Comparison of ENCODE assay signal across 8 mouse cellular contexts in the genomic region with DNA sequence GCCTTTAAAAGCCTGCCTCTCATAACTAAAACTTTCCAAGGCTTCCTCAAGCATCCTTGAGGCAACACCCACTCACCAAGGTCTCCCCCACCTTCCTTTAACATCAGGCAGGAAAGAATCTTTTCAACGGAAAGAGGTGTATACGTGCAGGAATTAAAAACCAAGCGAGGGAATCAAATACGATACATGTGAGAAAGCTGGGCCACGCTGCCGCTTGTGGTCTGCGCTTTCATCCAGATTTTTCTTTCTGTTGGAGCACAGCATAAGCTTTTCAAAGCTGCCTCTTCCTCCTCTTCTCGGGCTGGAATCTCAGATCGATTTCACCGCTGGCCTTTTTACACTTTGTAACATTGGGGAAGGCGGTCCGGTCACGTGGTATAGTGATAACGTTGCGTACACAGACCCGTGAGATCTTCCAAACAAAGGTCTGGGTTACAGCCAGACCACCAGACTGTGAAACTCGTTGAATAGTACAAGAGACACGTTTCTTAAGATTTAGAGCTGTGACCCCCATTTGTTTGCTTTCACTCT.
A peak's percentile ranks its signal among the peaks of the same experiment; 100 is the strongest.
DNase-seq lines count a peak whose midpoint lies in the region; ATAC-seq and TF ChIP-seq lines count a peak whose summit lies in the region.

No protein-coding gene starts in this region.

- H3K9ac ChIP-seq in forebrain, embryonic 13.5 days: 0 out of 2 replicates have a peak overlapping the region, but pooled peaks have one; percentile 32
- H3K9ac ChIP-seq in kidney, embryonic 15.5 days: 0 out of 2 replicates have a peak overlapping the region, but pooled peaks have one; percentile 18

- peak overlapping the region; percentile 54 for H3K4me2 ChIP-seq in forebrain, embryonic 13.5 days
- peak overlapping the region; percentile 61 for H3K4me2 ChIP-seq in kidney, embryonic 15.5 days

- no peak for TF ChIP-seq CTCF in thymus, adult 2 months (IDR thresholded peaks at IDR 0.05; ENCODE audit: borderline replicate concordance, control insufficient read depth, extremely low read depth, insufficient read depth, low read length, poor library complexity)

- WGBS in thymus, adult 2 months: 25% methylated on average over 18 of the region's 18 CpGs
- WGBS in forebrain, embryonic 13.5 days: 44% methylated on average over 18 of the region's 18 CpGs
- 18% methylated on average over 18 of the region's 18 CpGs for WGBS in kidney, embryonic 15.5 days

- H3K4me1 ChIP-seq in thymus, adult 2 months (replicated peaks; ENCODE audit: control insufficient read depth, insufficient read depth, low read length): peaks cover 4% of the 10 kb centered on the region
- peaks cover 10% of the 10 kb centered on the region; the same call in 1 of the 2 replicates for H3K4me1 ChIP-seq in forebrain, embryonic 13.5 days
- peaks cover 9% of the 10 kb centered on the region for H3K4me1 ChIP-seq in kidney, embryonic 15.5 days

- no peaks in the 10 kb centered on the region for H3K27me3 ChIP-seq in thymus, adult 2 months (ENCODE audit: control insufficient read depth, insufficient read depth, low read length)
- H3K27me3 ChIP-seq in forebrain, embryonic 13.5 days: peaks cover 10% of the 10 kb centered on the region; the same call in 1 of the 2 replicates
- H3K27me3 ChIP-seq in kidney, embryonic 15.5 days: no peaks in the 10 kb centered on the region

- H3K9me3 ChIP-seq in forebrain, embryonic 13.5 days (replicated peaks): no peaks in the 10 kb centered on the region
- no peaks in the 10 kb centered on the region for H3K9me3 ChIP-seq in kidney, embryonic 15.5 days (replicated peaks)

- H3K36me3 ChIP-seq in thymus, adult 2 months (ENCODE audit: control insufficient read depth, insufficient read depth, low read length): no peaks in the 10 kb centered on the region
- H3K36me3 ChIP-seq in forebrain, embryonic 13.5 days (ENCODE audit: poor library complexity, severe bottlenecking): no peaks in the 10 kb centered on the region
- H3K36me3 ChIP-seq in kidney, embryonic 15.5 days: no peaks in the 10 kb centered on the region

- peak overlapping the region; percentile 4; the same call in 1 of the 2 replicates for H3K27ac ChIP-seq in thymus, adult 2 months (ENCODE audit: control insufficient read depth, insufficient read depth, low read length)
- H3K27ac ChIP-seq in forebrain, embryonic 13.5 days: no peak overlapping the region
- peak overlapping the region; percentile 52 for H3K27ac ChIP-seq in kidney, embryonic 15.5 days

- no peak for TF ChIP-seq POLR2A in thymus, adult 2 months (IDR thresholded peaks at IDR 0.05; ENCODE audit: control insufficient read depth, extremely low read depth, insufficient read depth, low read length, poor library complexity)

- peak; percentile 4 for DNase-seq in thymus, adult 2 months
- no peak for DNase-seq in thymus, postnatal 10 days (ENCODE audit: low spot score in 2 of 2)
- DNase-seq in lung, postnatal 14 days: peak; percentile 14
- no peak for DNase-seq in c-Kit-positive CD71-positive TER-119-positive erythroid progenitor cells, embryonic 14.5 days (ENCODE audit: low spot score)
- DNase-seq in spleen, adult 12 weeks (ENCODE audit: low spot score): no peak
- no peak for DNase-seq in urinary bladder, postnatal 25 days (ENCODE audit: low spot score)

- ATAC-seq in forebrain, embryonic 13.5 days: no peak
- ATAC-seq in kidney, embryonic 15.5 days (replicated peaks; ENCODE audit: low FRiP score): peak; percentile 69; the same call in 1 of the 2 replicates

- H3K4me3 ChIP-seq in thymus, adult 2 months (ENCODE audit: control insufficient read depth, insufficient read depth, low read length): peak overlapping the region; percentile 34
- peak overlapping the region; percentile 24 for H3K4me3 ChIP-seq in forebrain, embryonic 13.5 days
- peak overlapping the region; percentile 37 for H3K4me3 ChIP-seq in kidney, embryonic 15.5 days (replicated peaks)

Comparison
In these comparisons a context has a peak if more than half of its experiments do, and no peak if none do; other contexts are left out.
1. DNase-seq: peak in thymus, adult 2 months (single experiment) and lung, postnatal 14 days (single experiment); none in thymus, postnatal 10 days (0 of 2), c-Kit-positive CD71-positive TER-119-positive erythroid progenitor cells, embryonic 14.5 days (single experiment), spleen, adult 12 weeks (single experiment) and urinary bladder, postnatal 25 days (single experiment).
2. Peak in every context shown above with its lines, with median percentiles within 50 percentile points of each other: H3K4me3 ChIP-seq.